Mouse (Mus musculus) lung, postnatal 0 days (tissue): ENCODE measurements around the gene G6pc3.

Experiments used
- CTCF ChIP-seq: IDR thresholded peaks from 2 replicates; pipeline ENCODE4 v1.5.1; 2016; ENCODE audit warnings: antibody characterized with exemption, mild to moderate bottlenecking
- EP300 ChIP-seq: IDR thresholded peaks from 2 replicates; pipeline ENCODE4 v1.6.1; 2016; ENCODE audit warnings: antibody characterized with exemption, mild to moderate bottlenecking, control low read depth

- TF ChIP-seq CTCF (no peak), EP300 (no peak)
Measured at GRCm38 (mm10) chr11:102217396-102217795, 28.0 kb downstream of the G6pc3 start.
